Mouse (Mus musculus): ENCODE results near the gene Kdm2b. TPM values are rescaled to one million over a fixed set of nuclear protein-coding genes. Genes with fewer than 3 reads are reported as not detected.

Gene Kdm2b
- total and polyA plus RNA-seq, 3 experiments, result 29.2 to 48.9 TPM; not detected in 1

DNA sequence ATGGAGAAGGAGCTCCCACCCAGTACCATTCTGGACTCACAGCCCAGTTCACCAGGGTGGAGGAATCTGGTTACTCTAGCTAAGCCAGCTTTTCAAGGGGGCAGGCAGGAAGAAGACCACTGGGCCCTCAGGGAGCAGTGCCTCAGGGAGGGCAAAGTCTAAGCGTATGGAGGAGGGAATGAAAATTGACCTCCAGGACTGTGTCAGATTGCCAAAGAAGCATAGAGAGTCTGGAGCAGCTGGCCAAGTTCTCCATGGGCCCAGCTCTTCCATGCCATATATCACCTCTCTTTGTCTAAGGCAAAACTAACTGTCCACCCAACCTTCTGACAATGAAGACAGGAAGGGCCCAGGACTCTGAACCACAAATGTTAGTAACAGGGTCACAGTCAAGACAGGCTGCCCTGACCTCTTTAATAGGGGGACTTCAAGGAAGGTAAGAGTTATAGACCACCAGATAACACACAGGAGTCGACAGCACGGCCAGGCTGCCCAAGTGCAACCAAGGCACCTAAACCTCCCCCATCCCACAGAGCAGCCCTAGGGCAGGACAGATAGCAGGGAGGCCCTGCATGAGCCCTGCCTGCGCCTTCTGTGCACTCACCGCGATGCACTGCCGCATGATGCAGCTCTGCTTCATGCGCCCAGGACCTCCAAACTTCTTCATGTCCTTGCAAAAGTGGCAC, 101.6 kb downstream of the Kdm2b start:
- H3K79me2 ChIP-seq (ENCODE audit: control insufficient read depth, insufficient read depth, low read length, poor library complexity), result peaks cover 13% of the 10 kb centered on the region; the same call in 1 of the 2 replicates
- peaks cover 4 to 5% of the 10 kb centered on the region in 2 experiments for H3K4me1 ChIP-seq (ENCODE audit: control insufficient read depth in 1 of 2, insufficient read depth in 2 of 2, low read length in 2 of 2)
- H3K27ac ChIP-seq (ENCODE audit: control insufficient read depth, low read depth, low read length), result no peak overlapping the region
- no peaks in the 10 kb centered on the region for H3K9me3 ChIP-seq (replicated peaks; ENCODE audit: insufficient read depth, low read length)
- DNase-seq (ENCODE audit: low read depth, low spot score), result no peak
- TF ChIP-seq ZNF384 (IDR thresholded peaks at IDR 0.05; ENCODE audit: low read depth, low read length), result no peak
- TF ChIP-seq ZMIZ1 (IDR thresholded peaks at IDR 0.05; ENCODE audit: low read depth, low read length), result no peak
- no peak for TF ChIP-seq POLR2AphosphoS5 (IDR thresholded peaks at IDR 0.05; ENCODE audit: borderline replicate concordance, low read depth, low read length)
- no peak for TF ChIP-seq USF1 (IDR thresholded peaks at IDR 0.05; ENCODE audit: low read depth, low read length)
- H3K36me3 ChIP-seq (ENCODE audit: control insufficient read depth in 1 of 2, insufficient read depth in 2 of 2, low read length in 2 of 2), result peaks cover 1 to 2% of the 10 kb centered on the region in 2 experiments; a peak in 3 of 4 replicates
- no peak overlapping the region for H3K9ac ChIP-seq (ENCODE audit: control insufficient read depth, low read depth, low read length, poor library complexity, severe bottlenecking)
- H3K27me3 ChIP-seq (ENCODE audit: control insufficient read depth in 1 of 2, insufficient read depth in 2 of 2, low read length in 2 of 2), result no peaks in the 10 kb centered on the region
- H3K4me3 ChIP-seq (ENCODE audit: control insufficient read depth in 1 of 2, insufficient read depth in 1 of 2, low read depth in 2 of 2, low read length in 2 of 2), result no peak overlapping the region

DNA sequence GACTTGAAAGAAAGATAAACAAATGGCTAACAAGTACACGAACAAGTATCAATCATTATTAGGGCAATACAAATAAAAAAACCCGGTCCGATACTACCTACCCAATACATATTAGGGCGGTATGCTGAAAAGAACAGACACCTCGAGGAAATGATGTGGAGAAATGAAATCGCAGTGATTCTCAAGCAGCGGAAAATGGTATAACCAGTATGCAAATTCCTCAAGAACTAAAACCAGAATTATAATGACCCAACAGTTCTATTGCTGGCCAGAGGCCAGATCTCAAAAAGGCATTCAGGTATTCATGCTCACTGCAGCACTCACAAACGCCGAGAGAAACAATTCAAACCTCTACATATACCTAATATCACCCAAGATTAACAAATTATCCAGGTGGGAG, 102.6 kb downstream of the Kdm2b start:
- TF ChIP-seq NRF1 (IDR thresholded peaks at IDR 0.05; ENCODE audit: insufficient read depth, low read depth, low read length, poor library complexity, severe bottlenecking) (no peak), CHD2 (IDR thresholded peaks at IDR 0.05; ENCODE audit: low read length) (no peak), BHLHE40 (IDR thresholded peaks at IDR 0.05; ENCODE audit: borderline replicate concordance, low read depth, low read length) (no peak), MXI1 (IDR thresholded peaks at IDR 0.05; ENCODE audit: low read depth, low read length) (no peak), ZKSCAN1 (IDR thresholded peaks at IDR 0.05; ENCODE audit: low read depth, low read length) (no peak), TCF12 (IDR thresholded peaks at IDR 0.05; ENCODE audit: low read depth, low read length) (no peak), MAFK (IDR thresholded peaks at IDR 0.05; ENCODE audit: borderline replicate concordance, low read depth, low read length) (no peak), MYC (IDR thresholded peaks at IDR 0.05; ENCODE audit: low read depth, low read length) (no peak), ETS1 (IDR thresholded peaks at IDR 0.05; ENCODE audit: low read depth, low read length) (no peak), USF2 (IDR thresholded peaks at IDR 0.05; ENCODE audit: borderline replicate concordance in 1 of 2, insufficient read depth in 1 of 2, low read depth in 1 of 2, low read length in 2 of 2) (no peak), MEF2A (IDR thresholded peaks at IDR 0.05; ENCODE audit: extremely low read depth, insufficient replicate concordance, low read depth, low read length, poor library complexity, severe bottlenecking) (no peak), JUND (IDR thresholded peaks at IDR 0.05; ENCODE audit: low read depth, low read length) (no peak), UBTF (IDR thresholded peaks at IDR 0.05; ENCODE audit: borderline replicate concordance, insufficient read depth, low read depth, low read length) (no peak), POLR2A (IDR thresholded peaks at IDR 0.05; ENCODE audit: control insufficient read depth in 1 of 2, insufficient read depth in 1 of 2, low read depth in 1 of 2, low read length in 2 of 2, poor library complexity in 1 of 2) (no peak), TAL1 (IDR thresholded peaks at IDR 0.05; ENCODE audit: low read length) (no peak), SMC3 (IDR thresholded peaks at IDR 0.05; ENCODE audit: low read depth, low read length) (no peak), KAT2A (conservative IDR thresholded peaks at IDR 0.05; ENCODE audit: low read depth, low read length) (no peak)
- Histone ChIP-seq H3K9me3 (replicated peaks; ENCODE audit: insufficient read depth, low read length) (no peaks in the 10 kb centered on the region), H3K9ac (ENCODE audit: control insufficient read depth, low read depth, low read length, poor library complexity, severe bottlenecking) (no peak overlapping the region), H3K79me2 (ENCODE audit: control insufficient read depth, insufficient read depth, low read length, poor library complexity) (peaks cover 13% of the 10 kb centered on the region; the same call in 1 of the 2 replicates), H3K4me3 (ENCODE audit: control insufficient read depth in 1 of 2, insufficient read depth in 1 of 2, low read depth in 2 of 2, low read length in 2 of 2) (no peak overlapping the region), H3K27me3 (ENCODE audit: control insufficient read depth in 1 of 2, insufficient read depth in 2 of 2, low read length in 2 of 2) (no peaks in the 10 kb centered on the region), H3K27ac (ENCODE audit: control insufficient read depth, low read depth, low read length) (no peak overlapping the region), H3K36me3 (ENCODE audit: control insufficient read depth in 1 of 2, insufficient read depth in 2 of 2, low read length in 2 of 2) (peaks cover 1 to 2% of the 10 kb centered on the region in 2 experiments; a peak in 2 of 4 replicates), H3K4me1 (ENCODE audit: control insufficient read depth in 1 of 2, insufficient read depth in 2 of 2, low read length in 2 of 2) (peaks cover 4 to 5% of the 10 kb centered on the region in 2 experiments)
- no peak for DNase-seq (ENCODE audit: low read depth, low spot score)

Measured in MEL (cell line).